Mouse (Mus musculus): ENCODE results near the gene Cfap97. TPM values are rescaled to one million over a fixed set of nuclear protein-coding genes. Genes with fewer than 3 reads are reported as not detected.

Gene Cfap97
- polyA plus RNA-seq, 1 experiment from 2014 or later, result 19.6 TPM

DNA sequence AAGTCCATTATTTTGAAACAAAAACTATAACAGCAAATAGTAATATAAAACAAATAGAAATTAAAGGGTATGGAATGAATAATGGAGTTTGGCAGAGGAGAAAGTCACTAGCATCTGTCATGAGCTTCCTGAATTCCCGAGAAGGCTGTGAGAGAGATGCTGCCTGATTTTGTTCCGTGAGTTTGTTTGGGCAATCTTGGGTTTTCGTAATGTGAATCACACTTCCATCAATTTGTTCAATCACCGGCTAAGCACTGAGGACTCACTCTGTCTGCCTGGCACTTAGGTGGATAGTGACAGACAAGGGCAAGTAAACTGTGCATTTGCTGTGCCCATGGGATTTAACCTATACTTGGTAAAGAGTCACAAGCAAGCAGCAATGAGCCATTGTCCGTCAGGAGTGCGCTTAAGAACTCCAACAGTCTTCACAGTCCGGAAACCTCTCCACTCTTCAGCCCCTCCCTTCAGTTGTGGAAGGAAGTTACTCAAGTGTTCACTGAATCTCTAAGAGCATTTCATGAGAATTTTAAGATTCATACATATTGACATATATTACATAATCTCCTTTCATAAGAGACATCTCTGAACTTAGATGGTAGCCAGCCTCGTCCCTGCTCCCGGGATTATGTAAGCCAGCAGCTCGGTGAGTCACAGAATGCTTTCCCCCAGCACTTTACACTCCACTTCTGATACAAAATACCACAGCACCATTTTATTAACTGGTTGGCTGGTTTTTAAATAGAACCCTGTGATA lies 13.6 kb upstream of the Cfap97 start:
- no peaks in the 10 kb centered on the region for H3K36me3 ChIP-seq (ENCODE audit: insufficient read depth, low read length)
- H3K4me2 ChIP-seq (replicated peaks; ENCODE audit: low read depth, low read length), result no peak overlapping the region
- no peak overlapping the region for H3K27ac ChIP-seq (ENCODE audit: low read length)
- H3K27me3 ChIP-seq (ENCODE audit: insufficient read depth, low read length), result no peaks in the 10 kb centered on the region
- H3K4me1 ChIP-seq (ENCODE audit: insufficient read depth, low read length), result no peaks in the 10 kb centered on the region
- no peaks in the 10 kb centered on the region for H3K9me3 ChIP-seq (ENCODE audit: low read length)
- H3K9ac ChIP-seq (replicated peaks; ENCODE audit: low read length), result no peak overlapping the region
- no peak overlapping the region for H3K4me3 ChIP-seq (ENCODE audit: low read length)
- 83% methylated on average over 10 of the region's 10 CpGs for WGBS
- no peak for ATAC-seq (ENCODE audit: low FRiP score, low TSS enrichment)

GRCm38 (mm10) chr8:46140376-46141120 lies 11.0 kb upstream of the Cfap97 start:
- no peak for ATAC-seq (ENCODE audit: low FRiP score, low TSS enrichment)
- Histone ChIP-seq H3K27ac (ENCODE audit: low read length) (no peak overlapping the region), H3K4me3 (ENCODE audit: low read length) (no peak overlapping the region), H3K9ac (replicated peaks; ENCODE audit: low read length) (no peak overlapping the region), H3K27me3 (ENCODE audit: insufficient read depth, low read length) (no peaks in the 10 kb centered on the region), H3K36me3 (ENCODE audit: insufficient read depth, low read length) (no peaks in the 10 kb centered on the region), H3K9me3 (ENCODE audit: low read length) (no peaks in the 10 kb centered on the region), H3K4me2 (replicated peaks; ENCODE audit: low read depth, low read length) (no peak overlapping the region), H3K4me1 (ENCODE audit: insufficient read depth, low read length) (peaks cover 9% of the 10 kb centered on the region)
- WGBS, result 71% methylated on average over 9 of the region's 9 CpGs

GRCm38 (mm10) chr8:46141688-46142087 lies 9.9 kb upstream of the Cfap97 start:
- H3K9ac ChIP-seq (replicated peaks; ENCODE audit: low read length), result no peak overlapping the region
- H3K27ac ChIP-seq (ENCODE audit: low read length), result no peak overlapping the region
- 88% methylated on average over 3 of the region's 3 CpGs for WGBS
- no peaks in the 10 kb centered on the region for H3K36me3 ChIP-seq (ENCODE audit: insufficient read depth, low read length)
- H3K4me2 ChIP-seq (replicated peaks; ENCODE audit: low read depth, low read length), result no peak overlapping the region
- ATAC-seq (ENCODE audit: low FRiP score, low TSS enrichment), result no peak
- H3K4me3 ChIP-seq (ENCODE audit: low read length), result no peak overlapping the region
- peaks cover 9% of the 10 kb centered on the region for H3K4me1 ChIP-seq (ENCODE audit: insufficient read depth, low read length)
- no peaks in the 10 kb centered on the region for H3K27me3 ChIP-seq (ENCODE audit: insufficient read depth, low read length)
- no peaks in the 10 kb centered on the region for H3K9me3 ChIP-seq (ENCODE audit: low read length)

GRCm38 (mm10) chr8:46142498-46143081 lies 9.0 kb upstream of the Cfap97 start:
- 94% methylated on average over 4 of the region's 4 CpGs for WGBS
- Histone ChIP-seq H3K27me3 (ENCODE audit: insufficient read depth, low read length) (no peaks in the 10 kb centered on the region), H3K27ac (ENCODE audit: low read length) (no peak overlapping the region), H3K36me3 (ENCODE audit: insufficient read depth, low read length) (no peaks in the 10 kb centered on the region), H3K9me3 (ENCODE audit: low read length) (no peaks in the 10 kb centered on the region), H3K9ac (replicated peaks; ENCODE audit: low read length) (no peak overlapping the region), H3K4me2 (replicated peaks; ENCODE audit: low read depth, low read length) (no peak overlapping the region), H3K4me3 (ENCODE audit: low read length) (no peak overlapping the region), H3K4me1 (ENCODE audit: insufficient read depth, low read length) (peaks cover 9% of the 10 kb centered on the region)
- no peak for ATAC-seq (ENCODE audit: low FRiP score, low TSS enrichment)

- no peak overlapping the region for H3K9ac ChIP-seq (replicated peaks; ENCODE audit: low read length)
- peaks cover 9% of the 10 kb centered on the region for H3K4me1 ChIP-seq (ENCODE audit: insufficient read depth, low read length)
- no peaks in the 10 kb centered on the region for H3K9me3 ChIP-seq (ENCODE audit: low read length)
- H3K36me3 ChIP-seq (ENCODE audit: insufficient read depth, low read length), result no peaks in the 10 kb centered on the region
- WGBS, result 62% methylated on average over 5 of the region's 5 CpGs
- H3K4me2 ChIP-seq (replicated peaks; ENCODE audit: low read depth, low read length), result no peak overlapping the region
- no peaks in the 10 kb centered on the region for H3K27me3 ChIP-seq (ENCODE audit: insufficient read depth, low read length)
- H3K27ac ChIP-seq (ENCODE audit: low read length), result no peak overlapping the region
- H3K4me3 ChIP-seq (ENCODE audit: low read length), result no peak overlapping the region
- ATAC-seq (ENCODE audit: low FRiP score, low TSS enrichment), result no peak
Measured at GRCm38 (mm10) chr8:46143470-46143869, 8.1 kb upstream of the Cfap97 start.

GRCm38 (mm10) chr8:46143924-46144323 lies 7.6 kb upstream of the Cfap97 start:
- ATAC-seq (ENCODE audit: low FRiP score, low TSS enrichment), result no peak
- Histone ChIP-seq H3K27ac (ENCODE audit: low read length) (no peak overlapping the region), H3K4me1 (ENCODE audit: insufficient read depth, low read length) (peaks cover 9% of the 10 kb centered on the region), H3K36me3 (ENCODE audit: insufficient read depth, low read length) (no peaks in the 10 kb centered on the region), H3K27me3 (ENCODE audit: insufficient read depth, low read length) (no peaks in the 10 kb centered on the region), H3K9me3 (ENCODE audit: low read length) (no peaks in the 10 kb centered on the region), H3K4me3 (ENCODE audit: low read length) (no peak overlapping the region), H3K9ac (replicated peaks; ENCODE audit: low read length) (no peak overlapping the region), H3K4me2 (replicated peaks; ENCODE audit: low read depth, low read length) (no peak overlapping the region)
- 23% methylated on average over 1 of the region's 1 CpGs for WGBS

GRCm38 (mm10) chr8:46146173-46146572 lies 5.4 kb upstream of the Cfap97 start:
- Histone ChIP-seq H3K4me2 (replicated peaks; ENCODE audit: low read depth, low read length) (no peak overlapping the region), H3K9ac (replicated peaks; ENCODE audit: low read length) (0 out of 2 replicates have a peak overlapping the region, but pooled peaks have one; percentile 11), H3K4me3 (ENCODE audit: low read length) (no peak overlapping the region), H3K36me3 (ENCODE audit: insufficient read depth, low read length) (no peaks in the 10 kb centered on the region), H3K4me1 (ENCODE audit: insufficient read depth, low read length) (peaks cover 17% of the 10 kb centered on the region), H3K27me3 (ENCODE audit: insufficient read depth, low read length) (no peaks in the 10 kb centered on the region), H3K9me3 (ENCODE audit: low read length) (no peaks in the 10 kb centered on the region), H3K27ac (ENCODE audit: low read length) (no peak overlapping the region)
- WGBS, result 27% methylated on average over 3 of the region's 3 CpGs
- no peak for ATAC-seq (ENCODE audit: low FRiP score, low TSS enrichment)

GRCm38 (mm10) chr8:46149306-46149705 lies 2.3 kb upstream of the Cfap97 start:
- 57% methylated on average over 6 of the region's 6 CpGs for WGBS
- H3K9ac ChIP-seq (replicated peaks; ENCODE audit: low read length), result no peak overlapping the region
- H3K4me1 ChIP-seq (ENCODE audit: insufficient read depth, low read length), result peaks cover 14% of the 10 kb centered on the region
- H3K9me3 ChIP-seq (ENCODE audit: low read length), result no peaks in the 10 kb centered on the region
- H3K36me3 ChIP-seq (ENCODE audit: insufficient read depth, low read length), result no peaks in the 10 kb centered on the region
- peaks cover 13% of the 10 kb centered on the region for H3K27me3 ChIP-seq (ENCODE audit: insufficient read depth, low read length)
- no peak overlapping the region for H3K27ac ChIP-seq (ENCODE audit: low read length)
- no peak overlapping the region for H3K4me2 ChIP-seq (replicated peaks; ENCODE audit: low read depth, low read length)
- no peak for ATAC-seq (ENCODE audit: low FRiP score, low TSS enrichment)
- no peak overlapping the region for H3K4me3 ChIP-seq (ENCODE audit: low read length)

DNA sequence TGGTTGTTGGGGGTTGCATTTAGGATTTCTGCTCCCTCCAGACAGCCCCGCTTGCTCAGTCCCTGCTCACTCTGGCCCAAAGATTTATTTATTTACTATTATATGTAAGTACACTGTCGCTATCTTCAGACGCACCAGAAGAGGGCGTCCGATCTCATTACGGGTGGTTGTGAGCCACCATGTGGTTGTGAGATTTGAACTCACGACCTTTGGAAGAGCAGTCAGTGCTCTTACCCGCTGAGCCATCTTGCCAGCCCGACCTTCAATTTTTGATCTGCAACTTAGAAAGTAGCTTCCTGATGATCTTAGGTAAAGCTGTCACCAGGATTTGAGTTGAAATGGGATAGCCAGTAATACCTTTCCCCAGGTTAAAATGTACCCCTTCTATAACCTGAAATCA lies 1.8 kb upstream of the Cfap97 start:
- no peak overlapping the region for H3K4me2 ChIP-seq (replicated peaks; ENCODE audit: low read depth, low read length)
- no peak overlapping the region for H3K27ac ChIP-seq (ENCODE audit: low read length)
- ATAC-seq (ENCODE audit: low FRiP score, low TSS enrichment), result no peak
- peaks cover 13% of the 10 kb centered on the region for H3K27me3 ChIP-seq (ENCODE audit: insufficient read depth, low read length)
- no peak overlapping the region for H3K9ac ChIP-seq (replicated peaks; ENCODE audit: low read length)
- no peaks in the 10 kb centered on the region for H3K9me3 ChIP-seq (ENCODE audit: low read length)
- no peak overlapping the region for H3K4me3 ChIP-seq (ENCODE audit: low read length)
- no peaks in the 10 kb centered on the region for H3K36me3 ChIP-seq (ENCODE audit: insufficient read depth, low read length)
- H3K4me1 ChIP-seq (ENCODE audit: insufficient read depth, low read length), result peaks cover 14% of the 10 kb centered on the region
- WGBS, result 78% methylated on average over 9 of the region's 9 CpGs
